Mouse (Mus musculus) CH12.LX (cell line): Measurements from ENCODE around the gene Xrra1.

Source experiments
- CTCF ChIP-seq, 2 experiments: IDR thresholded peaks in 1 of 2; conservative IDR thresholded peaks in 1 of 2; 2 replicates each; pipeline ENCODE4 v1.5.1; 2011 to 2012; ENCODE audit warnings: low read depth in 2 of 2, low read length in 2 of 2, improper control_type of control experiment in 1 of 2, inconsistent platforms in 1 of 2, mild to moderate bottlenecking in 1 of 2, moderate library complexity in 1 of 2
- E2F4 ChIP-seq: IDR thresholded peaks from 2 replicates; pipeline ENCODE4 v1.6.1; 2011; ENCODE audit warnings: low read depth, low read length, improper control_type of control experiment; ENCODE audit not compliant: insufficient replicate concordance
- EP300 ChIP-seq: IDR thresholded peaks from 2 replicates; pipeline ENCODE4 v1.6.1; 2011; ENCODE audit warnings: low read length, improper control_type of control experiment
- IRF4 ChIP-seq: IDR thresholded peaks from 2 replicates; pipeline ENCODE4 v1.6.1; 2014; ENCODE audit warnings: low read depth, mild to moderate bottlenecking, inconsistent platforms, low read length, improper control_type of control experiment
- KAT2A ChIP-seq: IDR thresholded peaks from 2 replicates; pipeline ENCODE4 v1.6.1; 2012; ENCODE audit warnings: low read length, improper control_type of control experiment, inconsistent platforms; ENCODE audit not compliant: insufficient replicate concordance
- MAFK ChIP-seq: IDR thresholded peaks from 2 replicates; pipeline ENCODE4 v1.6.1; 2011; ENCODE audit warnings: low read length, improper control_type of control experiment; ENCODE audit not compliant: insufficient replicate concordance
- MAX ChIP-seq: IDR thresholded peaks from 2 replicates; pipeline ENCODE4 v1.6.1; 2011; ENCODE audit warnings: low read length, improper control_type of control experiment
- MAZ ChIP-seq: IDR thresholded peaks from 2 replicates; pipeline ENCODE4 v1.6.1; 2012; ENCODE audit warnings: low read depth, mild to moderate bottlenecking, inconsistent platforms, low read length, improper control_type of control experiment, moderate library complexity
- MYC ChIP-seq: IDR thresholded peaks from 2 replicates; pipeline ENCODE4 v1.6.1; 2011; ENCODE audit warnings: low read depth, mild to moderate bottlenecking, improper control_type of control experiment, low read length
- POLR2A ChIP-seq: IDR thresholded peaks from 2 replicates; pipeline ENCODE4 v1.6.1; 2011; ENCODE audit warnings: low read depth, mild to moderate bottlenecking, improper control_type of control experiment, low read length
- UBTF ChIP-seq: IDR thresholded peaks from 2 replicates; pipeline ENCODE4 v1.6.1; 2012; ENCODE audit warnings: low read depth, mild to moderate bottlenecking, inconsistent platforms, low read length, improper control_type of control experiment, moderate library complexity
- ZMIZ1 ChIP-seq: IDR thresholded peaks from 2 replicates; pipeline ENCODE4 v1.6.1; 2012; ENCODE audit warnings: low read depth, mild to moderate bottlenecking, inconsistent platforms, low read length, improper control_type of control experiment
- ZNF384 ChIP-seq: IDR thresholded peaks from 2 replicates; pipeline ENCODE4 v1.6.1; 2012; ENCODE audit warnings: low read depth, low read length, improper control_type of control experiment, inconsistent platforms

DNA sequence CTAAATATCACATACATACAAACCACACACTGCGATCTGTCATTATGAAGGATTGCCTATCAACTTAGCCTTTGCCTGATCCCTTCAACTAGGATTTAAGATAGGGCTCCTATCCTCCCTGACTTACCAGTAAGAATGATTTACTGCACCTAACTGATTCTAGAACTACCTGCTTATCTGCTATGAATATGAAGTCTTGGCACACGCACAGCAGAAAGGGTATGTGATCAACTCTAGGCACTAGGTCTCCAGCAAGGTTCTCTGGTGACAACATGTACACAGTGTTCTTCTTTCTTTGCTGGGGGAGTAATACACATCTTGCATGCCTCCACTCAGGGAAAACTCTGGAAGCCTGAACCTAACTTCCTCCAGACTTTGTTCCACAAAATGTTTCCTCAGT lies 102.6 kb downstream of the Xrra1 start:
- TF ChIP-seq KAT2A (no peak), CTCF (conservative IDR thresholded peaks at IDR 0.05 in 1 of 2, IDR thresholded peaks at IDR 0.05 in 1 of 2; ENCODE audit: low read depth in 2 of 2, low read length in 2 of 2) (no peak), ZMIZ1 (no peak), MAX (no peak), MAZ (no peak), POLR2A (no peak), MYC (no peak), IRF4 (no peak), EP300 (no peak), MAFK (no peak), UBTF (no peak), E2F4 (no peak), ZNF384 (no peak)
